Mouse (Mus musculus) limb, embryonic 10.5 days (tissue): ENCODE data around the gene Pomt1. TPM values are rescaled to one million over a fixed set of nuclear protein-coding genes. Genes with fewer than 3 reads are reported as not detected.
A peak's percentile ranks its signal among the peaks of the same experiment; 100 is the strongest.

Experiments used
- DNase-seq: peaks from one replicate; pipeline ENCODE4 v3.0.0-alpha.2; 2017; ENCODE audit warnings: low spot score
- H3K27ac ChIP-seq: fragments of 300-500 bp; sonication (generic); 2 replicates; pipeline ENCODE4 v1.5.1; 2016; ENCODE audit warnings: mild to moderate bottlenecking
- H3K27me3 ChIP-seq: fragments of 300-500 bp; sonication (generic); 2 replicates; pipeline ENCODE4 v1.6.1; 2016; ENCODE audit warnings: low read depth, mild to moderate bottlenecking; ENCODE audit not compliant: poor library complexity, severe bottlenecking
- H3K36me3 ChIP-seq: fragments of 300-500 bp; sonication (generic); 2 replicates; pipeline ENCODE4 v1.6.1; 2016; ENCODE audit warnings: mild to moderate bottlenecking, moderate library complexity
- H3K4me1 ChIP-seq: fragments of 300-500 bp; sonication (generic); 2 replicates; pipeline ENCODE4 v1.6.1; 2016
- H3K4me3 ChIP-seq: fragments of 300-500 bp; sonication (generic); 2 replicates; pipeline ENCODE4 v1.5.1; 2016; ENCODE audit warnings: mild to moderate bottlenecking, moderate library complexity
- H3K9me3 ChIP-seq: fragments of 300-500 bp; sonication (generic); replicated peaks from 2 replicates; pipeline ENCODE4 v1.6.1; 2016; ENCODE audit warnings: mild to moderate bottlenecking
- WGBS: fragments of 180-500 bp; shearing (Covaris S2); methylation state at CpG from one replicate; pipeline ENCODE4 v1.1.7; 2016; 5-methylcytosine and 5-hydroxymethylcytosine counted together
- polyA plus RNA-seq: library from polyadenylated mRNA; unstranded; fragments of >200 nt; fragmentation: Nextera tagmentation; extraction: Ambion mirVana; gene quantifications from 2 replicates; pipeline ENCODE4 v1.2.1, GENCODE M21; 2016

Pomt1 gene
- 21.1 and 24.1 TPM in 2 replicates for polyA plus RNA-seq

DNA sequence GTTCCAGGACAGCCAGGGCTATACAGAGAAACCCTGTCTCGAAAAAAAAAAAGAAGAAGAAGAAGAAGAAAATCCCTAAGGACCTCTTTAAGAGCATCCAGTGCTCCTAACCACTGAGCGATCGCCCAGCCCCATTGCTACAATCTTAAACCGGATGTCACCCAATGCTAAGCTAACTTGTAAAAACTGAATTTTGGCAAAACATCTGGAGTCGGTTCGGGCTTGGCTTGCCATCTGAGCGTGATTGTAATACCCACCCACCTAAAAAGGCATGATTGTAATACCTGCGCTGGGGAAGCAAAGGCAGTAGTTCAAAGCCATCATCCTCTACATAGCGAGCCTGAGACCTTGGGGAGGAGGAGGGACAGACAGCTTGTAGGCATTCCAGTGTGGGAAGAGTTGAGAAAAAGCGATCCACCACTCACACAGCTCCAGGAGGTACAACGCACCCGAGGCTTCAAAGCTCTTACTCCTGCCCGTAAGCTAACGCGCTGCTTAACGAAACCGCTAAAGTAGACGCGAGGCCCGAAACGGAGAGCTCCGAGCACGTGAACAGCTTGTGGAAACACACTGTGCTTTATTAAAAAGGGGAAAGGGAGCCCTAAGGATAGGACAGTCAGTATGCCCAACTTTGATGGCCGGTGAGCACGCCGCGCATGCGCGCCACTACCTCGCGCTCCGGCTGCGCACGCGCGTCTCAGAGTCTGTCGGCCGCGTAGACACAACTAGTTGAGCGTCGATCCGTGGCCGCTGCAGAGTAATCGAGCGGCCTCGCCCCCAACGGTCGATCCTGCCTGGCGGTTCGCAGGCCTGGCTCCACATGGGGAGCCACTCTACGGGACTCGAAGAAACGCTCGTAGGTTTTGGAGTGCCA is at the start of gene Pomt1:
Gene Pomt1, plus strand, starts transcription at position 705 of the 874 bp plus-strand sequence.
- Histone ChIP-seq H3K9me3 (no peaks in the 10 kb centered on the region), H3K27me3 (no peaks in the 10 kb centered on the region), H3K27ac (peak within 1 kb of the TSS; percentile 88), H3K4me3 (peak within 1 kb of the TSS; percentile 76), H3K36me3 (peaks cover 48% of the 10 kb centered on the region), H3K4me1 (peaks cover 27% of the 10 kb centered on the region)
- WGBS = under 1% methylated on average over 54 of the region's 54 CpGs
- DNase-seq = peak; percentile 95

DNA sequence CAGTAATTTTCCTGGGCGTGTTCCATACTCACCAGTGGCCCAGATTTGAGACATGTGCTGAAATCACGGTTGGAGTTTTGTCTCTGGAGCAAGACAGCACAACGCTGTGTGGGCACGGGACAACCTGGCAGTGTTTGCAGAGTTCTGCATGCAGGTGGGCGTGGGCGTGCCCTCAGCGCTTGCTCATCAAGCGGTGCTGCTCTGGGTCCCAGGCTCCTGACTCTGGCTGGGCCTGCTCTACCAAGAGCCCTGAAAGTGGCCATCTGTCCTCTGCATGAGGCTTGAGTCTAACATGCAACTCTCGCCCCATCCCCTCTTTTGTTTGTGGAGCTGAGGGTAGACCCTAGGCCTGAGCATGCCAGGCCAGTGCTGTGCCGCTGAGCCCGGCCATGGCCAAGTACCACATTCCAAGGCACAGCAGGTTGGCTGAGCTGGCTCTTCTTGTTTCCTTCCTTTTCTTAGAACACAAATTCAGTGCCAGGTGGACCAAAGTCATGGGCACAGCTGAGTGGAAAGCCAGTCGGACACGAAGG is 49.3 kb upstream of the Pomt1 start:
- Histone ChIP-seq H3K27me3 (no peaks in the 10 kb centered on the region), H3K4me3 (no peak overlapping the region), H3K36me3 (peaks cover 98% of the 10 kb centered on the region), H3K27ac (no peak overlapping the region), H3K9me3 (no peaks in the 10 kb centered on the region), H3K4me1 (no peaks in the 10 kb centered on the region)
- no peak for DNase-seq
- 94% methylated on average over 13 of the region's 13 CpGs for WGBS

DNA sequence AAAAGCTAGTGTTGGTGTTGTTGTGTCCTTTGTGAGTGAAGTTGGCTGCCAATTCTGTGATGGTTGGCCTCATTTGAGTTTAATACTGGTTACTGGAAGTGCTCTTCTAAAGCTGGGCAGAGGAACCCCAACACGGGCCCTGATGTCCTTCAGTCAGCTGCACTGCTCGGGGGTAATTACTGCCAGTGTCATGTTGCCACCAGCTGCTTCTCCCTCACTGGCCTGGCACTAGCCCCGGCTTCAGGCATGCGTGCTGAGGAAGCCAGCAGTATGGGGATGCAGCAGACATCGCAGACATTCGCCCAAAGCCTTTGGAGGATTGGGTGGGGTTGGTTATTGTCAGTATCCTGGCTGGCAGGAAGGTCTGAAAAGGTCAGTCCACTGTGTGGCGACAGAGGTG is 48.7 kb upstream of the Pomt1 start:
- no peaks in the 10 kb centered on the region for H3K9me3 ChIP-seq
- 89% methylated on average over 7 of the region's 7 CpGs for WGBS
- H3K36me3 ChIP-seq = peaks cover 98% of the 10 kb centered on the region
- no peak for DNase-seq
- no peaks in the 10 kb centered on the region for H3K4me1 ChIP-seq
- H3K4me3 ChIP-seq = no peak overlapping the region
- H3K27ac ChIP-seq = no peak overlapping the region
- no peaks in the 10 kb centered on the region for H3K27me3 ChIP-seq

DNA sequence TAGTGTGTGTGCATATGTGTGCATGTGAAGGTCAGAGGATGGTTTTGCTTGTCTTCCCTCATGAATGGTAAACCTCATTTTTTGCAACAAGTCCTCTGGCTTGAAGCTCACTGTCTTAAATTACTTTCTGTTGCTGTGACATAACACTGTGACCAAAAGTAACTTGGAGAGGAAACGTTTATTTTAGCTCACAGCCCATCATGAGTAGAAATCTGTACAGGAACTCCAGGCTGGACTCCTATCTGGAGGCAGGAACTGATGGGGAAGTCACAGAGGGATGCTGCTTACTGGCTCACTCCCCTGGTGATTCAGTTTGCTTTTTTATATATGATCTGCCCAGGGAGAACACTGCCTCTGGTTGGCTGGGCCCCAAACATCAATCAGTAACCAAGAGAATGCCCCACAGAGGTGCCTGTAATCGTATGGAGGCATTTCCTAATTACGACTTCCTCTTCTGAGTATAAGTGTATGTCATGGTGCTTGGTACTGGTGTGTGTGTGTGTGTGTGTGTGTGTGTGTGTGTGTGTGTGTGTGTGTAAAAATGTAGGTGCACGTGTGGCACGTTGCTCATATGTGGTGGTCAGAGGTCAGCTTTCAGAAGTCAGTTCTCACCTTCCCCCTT is 47.2 kb upstream of the Pomt1 start:
- H3K27me3 ChIP-seq = no peaks in the 10 kb centered on the region
- WGBS = 87% methylated on average over 5 of the region's 5 CpGs
- no peak overlapping the region for H3K4me3 ChIP-seq
- H3K36me3 ChIP-seq = peaks cover 98% of the 10 kb centered on the region
- H3K9me3 ChIP-seq = no peaks in the 10 kb centered on the region
- DNase-seq = no peak
- no peak overlapping the region for H3K27ac ChIP-seq
- no peaks in the 10 kb centered on the region for H3K4me1 ChIP-seq

DNA sequence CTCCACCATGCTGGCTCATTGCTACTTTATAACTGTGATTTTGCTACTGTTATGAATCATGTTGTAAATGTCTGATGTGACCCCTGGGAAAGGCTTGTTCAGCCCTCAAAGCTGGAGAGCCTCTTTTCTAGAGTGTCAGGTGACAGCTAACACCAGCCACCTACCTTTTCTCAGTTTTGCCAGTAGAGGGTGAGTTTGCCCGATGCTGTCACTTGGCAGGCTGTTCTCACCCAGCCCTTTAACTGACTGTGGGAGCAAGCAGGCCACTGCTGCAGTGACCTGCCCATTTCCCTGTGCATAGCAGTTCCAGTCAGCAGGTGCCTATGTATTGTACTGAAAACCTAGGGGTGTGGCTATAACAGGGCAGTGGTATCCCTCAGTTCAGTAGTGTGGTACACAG is 45.8 kb upstream of the Pomt1 start:
- Histone ChIP-seq H3K27ac (no peak overlapping the region), H3K4me1 (no peaks in the 10 kb centered on the region), H3K4me3 (no peak overlapping the region), H3K27me3 (no peaks in the 10 kb centered on the region), H3K9me3 (no peaks in the 10 kb centered on the region), H3K36me3 (peaks cover 98% of the 10 kb centered on the region)
- WGBS = 78% methylated on average over 1 of the region's 1 CpGs
- DNase-seq = no peak

GRCm38 (mm10) chr2:32191872-32192507 is 44.4 kb upstream of the Pomt1 start:
- no peaks in the 10 kb centered on the region for H3K27me3 ChIP-seq
- WGBS = 90% methylated on average over 17 of the region's 18 CpGs
- no peak for DNase-seq
- H3K27ac ChIP-seq = no peak overlapping the region
- H3K9me3 ChIP-seq = no peaks in the 10 kb centered on the region
- H3K36me3 ChIP-seq = peaks cover 98% of the 10 kb centered on the region
- no peak overlapping the region for H3K4me3 ChIP-seq
- no peaks in the 10 kb centered on the region for H3K4me1 ChIP-seq

DNA sequence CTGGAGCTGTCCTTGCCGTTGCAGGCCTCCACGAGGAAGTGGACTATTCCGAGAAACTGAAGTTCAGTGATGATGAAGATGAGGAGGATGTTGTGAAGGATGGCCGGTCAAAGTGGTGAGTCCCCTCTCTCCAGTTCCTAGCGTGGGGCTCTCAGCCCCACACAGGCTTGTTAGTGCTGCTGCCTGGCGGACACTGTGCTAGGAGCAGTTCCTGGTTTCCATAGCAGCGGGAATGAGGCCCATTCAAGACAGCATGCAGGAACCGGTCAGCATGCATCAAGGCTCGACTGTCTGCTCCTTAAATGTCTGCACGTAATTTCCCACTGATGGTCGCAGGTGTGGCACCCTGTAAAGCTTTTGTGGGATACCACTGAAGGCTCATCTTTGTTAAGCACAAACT is 37.4 kb upstream of the Pomt1 start:
- peaks cover 100% of the 10 kb centered on the region for H3K36me3 ChIP-seq
- H3K27me3 ChIP-seq = no peaks in the 10 kb centered on the region
- H3K9me3 ChIP-seq = no peaks in the 10 kb centered on the region
- DNase-seq = no peak
- no peak overlapping the region for H3K4me3 ChIP-seq
- no peaks in the 10 kb centered on the region for H3K4me1 ChIP-seq
- 92% methylated on average over 11 of the region's 11 CpGs for WGBS
- no peak overlapping the region for H3K27ac ChIP-seq

- Histone ChIP-seq H3K4me3 (no peak overlapping the region), H3K27ac (no peak overlapping the region), H3K4me1 (no peaks in the 10 kb centered on the region), H3K27me3 (no peaks in the 10 kb centered on the region), H3K36me3 (peaks cover 100% of the 10 kb centered on the region), H3K9me3 (no peaks in the 10 kb centered on the region)
- DNase-seq = no peak
- 97% methylated on average over 4 of the region's 4 CpGs for WGBS
Measured at GRCm38 (mm10) chr2:32200033-32200432, 36.4 kb upstream of the Pomt1 start.

DNA sequence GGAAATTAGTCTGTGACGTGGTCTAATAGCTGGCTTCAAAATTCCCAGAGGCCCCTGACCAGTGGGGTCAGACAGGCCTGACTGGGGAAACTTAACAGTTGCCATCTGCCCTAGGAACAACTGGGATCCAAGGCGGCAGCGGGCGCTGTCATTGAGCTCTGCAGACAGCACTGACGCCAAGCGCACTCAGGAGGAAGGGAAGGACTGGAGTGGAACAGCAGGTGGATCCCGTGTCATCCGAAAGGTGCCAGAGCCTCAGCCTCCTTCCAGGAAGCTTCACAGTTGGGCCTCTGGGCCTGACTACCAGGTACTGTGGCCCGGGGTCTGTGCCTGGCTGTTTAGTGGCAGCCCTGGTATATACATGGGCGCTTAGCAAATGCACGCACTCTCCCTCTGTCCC is 35.7 kb upstream of the Pomt1 start:
- Histone ChIP-seq H3K9me3 (no peaks in the 10 kb centered on the region), H3K36me3 (peaks cover 100% of the 10 kb centered on the region), H3K27me3 (no peaks in the 10 kb centered on the region), H3K27ac (no peak overlapping the region), H3K4me3 (no peak overlapping the region), H3K4me1 (no peaks in the 10 kb centered on the region)
- 92% methylated on average over 11 of the region's 11 CpGs for WGBS
- no peak for DNase-seq

- 93% methylated on average over 7 of the region's 7 CpGs for WGBS
- DNase-seq = no peak
Measured at GRCm38 (mm10) chr2:32201527-32201926, 34.9 kb upstream of the Pomt1 start.

GRCm38 (mm10) chr2:32203853-32204252 is 32.5 kb upstream of the Pomt1 start:
- Histone ChIP-seq H3K27ac (no peak overlapping the region), H3K36me3 (peaks cover 100% of the 10 kb centered on the region), H3K4me1 (no peaks in the 10 kb centered on the region), H3K9me3 (no peaks in the 10 kb centered on the region), H3K27me3 (no peaks in the 10 kb centered on the region), H3K4me3 (no peak overlapping the region)
- DNase-seq = no peak
- WGBS = 94% methylated on average over 13 of the region's 13 CpGs

More at GRCm38 (mm10) chr2:32201527-32201926, 34.9 kb upstream of the Pomt1 start:
- H3K27ac ChIP-seq = no peak overlapping the region
- no peaks in the 10 kb centered on the region for H3K27me3 ChIP-seq
- peaks cover 100% of the 10 kb centered on the region for H3K36me3 ChIP-seq
- H3K4me3 ChIP-seq = no peak overlapping the region
- H3K9me3 ChIP-seq = no peaks in the 10 kb centered on the region
- no peaks in the 10 kb centered on the region for H3K4me1 ChIP-seq

GRCm38 (mm10) chr2:32207682-32208081 is 28.7 kb upstream of the Pomt1 start:
- H3K4me1 ChIP-seq = no peaks in the 10 kb centered on the region
- peaks cover 100% of the 10 kb centered on the region for H3K36me3 ChIP-seq
- no peak overlapping the region for H3K27ac ChIP-seq
- no peak for DNase-seq
- no peaks in the 10 kb centered on the region for H3K9me3 ChIP-seq
- no peak overlapping the region for H3K4me3 ChIP-seq
- WGBS = 100% methylated on average over 1 of the region's 1 CpGs
- no peaks in the 10 kb centered on the region for H3K27me3 ChIP-seq

DNA sequence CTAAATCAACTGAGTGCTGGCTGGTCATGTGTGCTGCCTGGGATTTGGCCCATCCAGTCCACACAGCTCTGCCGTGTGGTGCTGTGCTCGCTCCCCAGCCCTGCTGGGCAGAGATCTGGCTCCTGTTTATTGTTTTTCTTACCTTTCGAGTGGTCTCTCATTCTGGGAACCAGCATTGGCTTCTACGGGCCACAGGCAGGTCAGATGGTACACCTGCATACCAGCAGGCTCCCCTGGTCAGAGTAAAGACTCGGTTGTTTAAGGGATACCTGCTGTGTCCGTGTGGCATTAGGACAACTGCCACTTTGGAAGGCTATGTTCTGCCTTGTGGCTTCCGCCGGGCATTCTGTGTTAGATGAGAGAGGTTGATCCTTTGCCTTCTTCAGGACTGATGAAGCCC is 24.7 kb upstream of the Pomt1 start:
- Histone ChIP-seq H3K4me1 (no peaks in the 10 kb centered on the region), H3K27me3 (no peaks in the 10 kb centered on the region), H3K4me3 (no peak overlapping the region), H3K9me3 (no peaks in the 10 kb centered on the region), H3K36me3 (peaks cover 100% of the 10 kb centered on the region), H3K27ac (no peak overlapping the region)
- DNase-seq = no peak
- 93% methylated on average over 8 of the region's 8 CpGs for WGBS
